Mouse (Mus musculus): ENCODE data around the gene Ifit2.
"Not testable (repeated sequence)": the region's sequence is repeated elsewhere in the genome, so short reads cannot be mapped to it uniquely, and the experiment has no call there.

DNA sequence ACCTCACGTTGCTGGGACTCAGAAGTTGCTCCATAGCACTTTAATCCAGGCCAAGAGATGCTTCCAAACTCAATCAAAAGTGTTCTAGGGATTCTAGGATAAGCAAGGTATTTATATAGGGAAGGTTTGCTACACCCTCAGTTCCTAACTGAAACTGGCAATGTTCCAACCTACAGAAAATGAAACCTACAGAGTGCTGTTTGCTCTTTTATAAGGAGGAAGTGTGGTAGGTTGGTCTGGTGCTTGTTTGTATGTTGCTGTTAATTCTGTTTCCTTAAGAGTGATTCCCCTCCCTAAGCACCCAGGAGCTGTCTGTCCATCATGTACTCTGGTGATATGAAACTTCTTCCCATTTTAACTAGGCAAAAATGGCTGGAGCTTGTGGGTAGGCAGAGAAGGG lies 51.4 kb downstream of the Ifit2 start, which contains the start of gene Ifit1bl1:
- not testable (repeated sequence) for TF ChIP-seq EP300 (IDR thresholded peaks at IDR 0.05; ENCODE audit: low read depth in 1 of 2, low read length in 2 of 2); ZNF384 (IDR thresholded peaks at IDR 0.05; ENCODE audit: low read depth, low read length)

All from MEL (cell line).